Mouse (Mus musculus): Measurements from ENCODE around the gene Ube2v1. TPM values are rescaled to one million over a fixed set of nuclear protein-coding genes. Genes with fewer than 3 reads are reported as not detected.
A peak's percentile ranks its signal among the peaks of the same experiment; 100 is the strongest.
"Not testable (repeated sequence)": the region's sequence is repeated elsewhere in the genome, so short reads cannot be mapped to it uniquely, and the experiment has no call there.

Ube2v1 gene
- polyA plus RNA-seq, 1 experiment from 2014 or later: 250 TPM

DNA sequence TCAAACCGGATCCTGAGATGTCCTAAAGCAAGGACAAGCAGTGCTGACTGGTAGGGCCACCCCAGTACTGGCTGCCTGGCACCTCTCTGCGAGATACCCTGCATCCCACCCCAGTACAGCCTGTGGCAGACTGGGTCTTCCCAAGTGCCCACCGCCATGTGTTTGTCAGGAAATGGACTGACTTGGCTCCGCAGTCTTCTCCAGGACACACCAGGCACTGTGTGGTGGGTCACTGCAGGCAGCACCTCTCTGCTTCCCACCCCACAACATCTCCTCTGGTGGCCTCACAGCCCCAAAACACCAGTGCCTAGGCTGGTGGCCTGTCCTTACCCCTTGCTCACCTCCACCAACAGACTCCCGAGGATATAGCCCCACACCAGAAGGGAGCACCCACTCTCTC, 1.5 kb downstream of the Ube2v1 start:
- H3K36me3 ChIP-seq: peaks cover 8% of the 10 kb centered on the region
- ATAC-seq (ENCODE audit: insufficient read depth, low FRiP score, low read depth): no peak
- no peaks in the 10 kb centered on the region for H3K9me3 ChIP-seq
- no peaks in the 10 kb centered on the region for H3K27me3 ChIP-seq (replicated peaks)
- peaks cover 56% of the 10 kb centered on the region for H3K4me1 ChIP-seq
- peak overlapping the region; percentile 85 for H3K27ac ChIP-seq
- H3K4me3 ChIP-seq (replicated peaks): peak overlapping the region; percentile 76
- H3K9ac ChIP-seq: peak overlapping the region; percentile 76; the same call in 1 of the 2 replicates
- WGBS: 61% methylated on average over 5 of the region's 5 CpGs
- peak overlapping the region; percentile 82 for H3K4me2 ChIP-seq

DNA sequence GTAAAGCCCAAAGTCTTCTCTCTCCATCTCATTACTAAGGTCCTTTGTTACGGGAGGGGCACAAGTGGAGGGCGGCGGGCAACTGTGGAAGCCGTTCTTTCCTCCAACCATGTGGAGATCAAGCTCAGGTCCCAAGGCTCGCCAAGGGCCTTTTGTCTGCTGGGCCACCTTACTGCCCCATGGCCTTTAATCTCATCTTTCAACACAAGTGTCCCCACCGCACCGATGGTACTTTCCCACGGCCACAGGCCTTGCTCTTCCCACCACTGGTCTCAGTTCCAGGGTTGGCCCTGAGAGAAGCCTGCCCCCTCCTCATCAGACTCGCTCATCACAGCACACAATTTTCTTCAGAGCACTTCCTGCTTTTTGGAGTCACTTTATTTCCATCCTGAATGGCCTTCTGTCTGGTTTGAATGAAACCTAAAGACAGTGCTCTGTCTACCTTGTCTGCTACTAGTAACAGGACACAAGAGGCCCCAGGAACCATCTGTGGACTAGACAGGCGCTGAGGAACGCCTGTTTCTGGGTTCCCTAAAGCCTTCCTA, 2.2 kb downstream of the Ube2v1 start:
- H3K27ac ChIP-seq: peak overlapping the region; percentile 85
- no peak overlapping the region for H3K9ac ChIP-seq
- peak overlapping the region; percentile 82 for H3K4me2 ChIP-seq
- 63% methylated on average over 11 of the region's 11 CpGs for WGBS
- ATAC-seq (ENCODE audit: insufficient read depth, low FRiP score, low read depth): no peak
- no peaks in the 10 kb centered on the region for H3K9me3 ChIP-seq
- H3K4me1 ChIP-seq: peaks cover 56% of the 10 kb centered on the region
- H3K27me3 ChIP-seq (replicated peaks): no peaks in the 10 kb centered on the region
- no peak overlapping the region; the same call in 1 of the 2 replicates for H3K4me3 ChIP-seq (replicated peaks)
- peaks cover 8% of the 10 kb centered on the region for H3K36me3 ChIP-seq

DNA sequence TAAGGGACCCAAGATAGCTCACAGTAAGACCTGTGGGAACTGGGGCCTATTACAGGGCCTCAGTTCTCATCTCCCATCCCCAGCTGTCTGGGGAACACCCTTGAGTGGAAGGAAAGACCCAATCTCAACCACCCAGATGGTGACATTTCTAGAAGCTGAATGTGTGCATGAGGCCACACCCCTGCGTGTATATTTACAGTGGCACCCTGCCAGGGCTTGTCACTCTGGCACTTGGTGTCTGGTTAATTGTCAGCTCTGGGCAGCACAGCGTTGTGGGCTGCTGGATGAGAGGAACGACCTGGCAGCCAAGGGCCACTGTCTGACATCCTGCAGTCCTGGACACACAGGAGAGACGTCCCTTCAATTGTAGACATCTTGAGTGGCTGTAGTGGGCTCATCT, 3.0 kb downstream of the Ube2v1 start:
- no peak overlapping the region for H3K4me3 ChIP-seq (replicated peaks)
- peak overlapping the region; percentile 82 for H3K4me2 ChIP-seq
- 37% methylated on average over 4 of the region's 4 CpGs for WGBS
- H3K36me3 ChIP-seq: peaks cover 8% of the 10 kb centered on the region
- H3K9me3 ChIP-seq: no peaks in the 10 kb centered on the region
- no peak overlapping the region for H3K9ac ChIP-seq
- ATAC-seq (ENCODE audit: insufficient read depth, low FRiP score, low read depth): peak; percentile 74
- peaks cover 52% of the 10 kb centered on the region for H3K4me1 ChIP-seq
- peak overlapping the region; percentile 85 for H3K27ac ChIP-seq
- no peaks in the 10 kb centered on the region for H3K27me3 ChIP-seq (replicated peaks)

DNA sequence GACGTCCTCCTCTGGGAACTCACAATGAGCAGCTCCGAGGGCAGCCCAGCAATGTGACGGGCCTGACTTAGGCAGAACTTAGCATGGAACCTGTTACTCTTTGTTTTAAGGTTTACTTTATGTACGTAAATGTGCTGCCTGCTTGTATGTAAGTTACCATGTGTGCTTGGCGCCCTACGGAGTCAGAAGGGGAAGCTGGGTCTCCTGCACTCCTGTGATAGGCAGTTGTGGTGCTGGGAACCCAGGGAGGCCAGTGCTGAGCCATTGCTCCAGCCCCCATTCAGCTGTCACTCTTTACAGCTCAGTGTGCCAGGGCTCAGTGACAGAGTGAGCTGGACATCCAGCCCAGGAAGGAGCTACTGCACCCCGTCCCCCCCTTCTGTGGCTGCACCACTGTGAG, 4.9 kb downstream of the Ube2v1 start:
- peaks cover 47% of the 10 kb centered on the region for H3K4me1 ChIP-seq
- no peak overlapping the region for H3K4me3 ChIP-seq (replicated peaks)
- no peak overlapping the region for H3K4me2 ChIP-seq
- H3K27ac ChIP-seq: no peak overlapping the region
- WGBS: 88% methylated on average over 7 of the region's 7 CpGs
- H3K9ac ChIP-seq: no peak overlapping the region
- ATAC-seq (ENCODE audit: insufficient read depth, low FRiP score, low read depth): no peak
- no peaks in the 10 kb centered on the region for H3K27me3 ChIP-seq (replicated peaks)
- peaks cover 8% of the 10 kb centered on the region for H3K36me3 ChIP-seq
- H3K9me3 ChIP-seq: no peaks in the 10 kb centered on the region

DNA sequence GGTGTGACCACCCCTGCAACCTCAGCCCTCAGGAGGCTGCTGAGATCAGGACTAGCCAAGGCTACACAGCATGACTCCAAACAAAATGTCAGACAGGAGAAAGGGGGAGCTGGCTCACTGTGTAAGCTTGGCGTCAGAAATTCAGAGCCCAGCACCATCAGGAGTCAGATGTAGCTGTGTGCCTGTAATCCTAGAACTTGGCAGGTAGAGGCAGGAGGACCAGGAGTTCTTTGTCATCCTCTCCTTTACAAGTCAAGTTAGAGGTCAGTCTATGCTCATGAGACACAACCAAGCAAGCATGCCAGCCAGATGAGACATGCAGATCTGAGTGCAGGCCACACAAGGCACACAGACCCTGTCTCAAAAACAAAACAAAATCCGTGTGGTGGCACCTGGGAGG, 6.2 kb downstream of the Ube2v1 start:
- H3K4me1 ChIP-seq: peaks cover 47% of the 10 kb centered on the region
- no peak overlapping the region for H3K27ac ChIP-seq
- no peak overlapping the region for H3K4me3 ChIP-seq (replicated peaks)
- no peak for ATAC-seq (ENCODE audit: insufficient read depth, low FRiP score, low read depth)
- H3K9me3 ChIP-seq: no peaks in the 10 kb centered on the region
- peaks cover 8% of the 10 kb centered on the region for H3K36me3 ChIP-seq
- no peak overlapping the region for H3K4me2 ChIP-seq
- 41% methylated on average over 2 of the region's 2 CpGs for WGBS
- H3K27me3 ChIP-seq (replicated peaks): no peaks in the 10 kb centered on the region
- no peak overlapping the region for H3K9ac ChIP-seq

DNA sequence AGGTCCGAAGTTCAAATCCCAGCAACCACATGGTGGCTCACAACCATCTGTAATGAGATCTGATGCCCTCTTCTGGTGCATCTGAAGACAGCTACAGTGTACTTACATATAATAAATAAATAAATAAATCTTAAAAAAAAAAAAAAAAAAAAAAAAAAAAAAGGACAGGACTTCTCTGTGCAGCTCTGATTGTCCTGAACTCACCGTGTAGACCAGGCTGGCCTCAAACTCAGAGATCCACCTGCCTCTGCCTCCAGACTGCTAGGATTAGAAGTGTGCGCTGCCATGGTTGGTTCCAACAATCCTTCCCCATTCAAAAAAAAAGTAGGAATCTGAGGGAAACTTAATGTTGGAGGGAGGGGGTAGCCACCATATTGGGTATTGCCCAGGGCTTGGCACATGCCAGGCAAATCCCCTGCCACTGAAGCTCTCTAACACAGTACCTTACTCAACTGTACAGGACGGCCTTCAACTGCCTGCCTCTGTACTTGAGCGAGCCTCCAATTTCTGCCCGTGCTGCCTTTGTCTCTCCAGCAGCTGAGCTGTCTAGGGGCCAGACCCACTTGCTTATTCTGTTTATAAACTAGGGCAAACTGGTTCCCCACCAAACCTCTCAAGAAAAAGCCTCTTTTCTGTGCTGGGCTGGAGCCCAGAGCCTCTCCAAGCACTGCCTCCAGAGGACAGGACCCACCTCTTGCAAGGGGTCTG, 7.4 kb downstream of the Ube2v1 start:
- no peak for ATAC-seq (ENCODE audit: insufficient read depth, low FRiP score, low read depth)
- Histone ChIP-seq H3K4me1 (peaks cover 35% of the 10 kb centered on the region), H3K4me3 (replicated peaks) (no peak overlapping the region), H3K4me2 (no peak overlapping the region), H3K36me3 (peaks cover 8% of the 10 kb centered on the region), H3K9ac (no peak overlapping the region), H3K27me3 (replicated peaks) (no peaks in the 10 kb centered on the region), H3K9me3 (no peaks in the 10 kb centered on the region), H3K27ac (no peak overlapping the region)
- WGBS: 93% methylated on average over 6 of the region's 6 CpGs

DNA sequence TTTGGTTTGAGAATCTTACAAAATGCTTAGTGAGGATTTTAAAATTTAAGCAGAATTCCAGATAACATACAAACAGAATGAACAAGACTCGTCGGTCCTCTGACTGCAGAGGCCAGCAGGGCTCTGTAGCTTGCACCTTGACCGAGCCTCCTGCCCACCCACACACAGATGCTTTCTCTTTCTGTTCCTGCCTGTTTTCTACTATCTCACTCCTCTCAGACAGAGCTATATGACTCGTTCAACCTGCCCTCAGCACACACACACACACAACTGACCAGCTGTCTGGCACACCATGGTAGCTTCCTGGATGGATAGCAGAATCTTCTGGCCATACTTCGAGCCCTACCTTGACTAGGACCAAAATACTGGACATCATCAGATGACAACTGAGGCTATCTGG, 8.9 kb downstream of the Ube2v1 start:
- Histone ChIP-seq H3K27ac (no peak overlapping the region), H3K4me3 (replicated peaks) (no peak overlapping the region), H3K27me3 (replicated peaks) (no peaks in the 10 kb centered on the region), H3K4me1 (peaks cover 20% of the 10 kb centered on the region; the same call in 1 of the 2 replicates), H3K9me3 (no peaks in the 10 kb centered on the region), H3K4me2 (no peak overlapping the region), H3K9ac (no peak overlapping the region), H3K36me3 (peaks cover 11% of the 10 kb centered on the region)
- ATAC-seq (ENCODE audit: insufficient read depth, low FRiP score, low read depth): no peak
- 64% methylated on average over 5 of the region's 5 CpGs for WGBS

DNA sequence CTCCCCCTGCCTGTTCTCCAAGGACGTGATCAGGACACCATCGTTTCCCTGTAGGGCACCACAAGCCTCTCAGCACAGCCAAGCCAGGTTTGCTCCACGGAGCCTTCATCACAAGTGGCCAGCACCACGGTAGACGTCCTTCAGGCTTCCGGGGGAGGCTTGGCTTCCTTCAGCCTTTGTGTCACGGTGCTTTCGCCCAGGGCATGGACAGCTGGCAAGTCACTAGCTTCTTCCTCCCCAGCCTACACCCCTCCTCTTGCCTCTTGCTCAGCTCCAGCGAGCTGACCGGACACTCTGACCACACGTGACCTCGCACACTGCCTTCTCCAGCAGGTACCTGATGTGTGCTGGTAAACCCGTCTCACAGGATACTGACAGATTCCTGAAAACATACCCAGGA, 9.5 kb downstream of the Ube2v1 start:
- Histone ChIP-seq H3K36me3 (peaks cover 10% of the 10 kb centered on the region), H3K27me3 (replicated peaks) (no peaks in the 10 kb centered on the region), H3K27ac (no peak overlapping the region), H3K4me2 (no peak overlapping the region), H3K9ac (no peak overlapping the region), H3K4me1 (peaks cover 14% of the 10 kb centered on the region; the same call in 1 of the 2 replicates), H3K4me3 (replicated peaks) (no peak overlapping the region), H3K9me3 (no peaks in the 10 kb centered on the region)
- WGBS: 71% methylated on average over 13 of the region's 13 CpGs
- no peak for ATAC-seq (ENCODE audit: insufficient read depth, low FRiP score, low read depth)

DNA sequence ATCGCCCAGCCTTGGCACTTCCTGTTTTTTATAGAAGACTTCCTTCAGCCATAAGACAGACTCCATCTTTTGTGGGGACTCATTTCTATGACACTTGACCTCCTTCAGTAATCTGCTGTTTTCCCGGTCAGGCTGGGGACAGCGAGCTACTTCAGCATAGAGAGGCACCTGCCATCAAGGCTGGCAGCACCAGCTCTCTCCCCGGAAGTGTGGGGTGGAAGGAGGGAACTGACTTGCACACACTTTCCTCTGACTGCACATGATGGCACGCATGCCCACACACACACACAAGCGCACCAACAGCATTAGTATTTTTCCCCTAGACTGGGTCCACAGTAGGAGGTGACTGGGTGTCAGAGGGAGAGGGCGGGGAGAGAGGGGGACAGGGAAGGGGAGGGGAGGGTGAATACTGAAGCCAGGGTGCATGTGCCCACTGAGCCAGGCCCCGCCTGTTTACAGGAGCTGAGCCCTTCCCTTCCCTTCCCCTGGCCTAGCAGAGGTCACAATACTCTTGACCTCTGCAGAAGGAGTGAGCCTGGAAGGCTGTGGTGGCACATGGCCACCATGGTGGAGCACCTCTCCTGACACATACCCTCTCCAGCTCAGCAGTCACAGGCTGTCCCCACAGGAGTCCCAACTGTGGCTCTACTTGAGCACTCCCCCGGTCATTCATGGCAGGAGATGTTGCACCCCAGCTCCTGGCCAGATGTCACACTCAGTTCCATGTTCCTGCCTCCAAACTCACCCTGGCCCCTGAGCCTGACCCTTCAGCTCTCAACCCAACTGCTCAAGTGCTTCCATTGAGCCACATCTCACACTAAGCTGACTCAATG, 10.4 kb downstream of the Ube2v1 start:
- Histone ChIP-seq H3K9me3 (no peaks in the 10 kb centered on the region), H3K4me1 (peaks cover 8% of the 10 kb centered on the region; the same call in 1 of the 2 replicates), H3K27me3 (replicated peaks) (no peaks in the 10 kb centered on the region), H3K9ac (no peak overlapping the region), H3K4me2 (no peak overlapping the region), H3K27ac (no peak overlapping the region), H3K36me3 (peaks cover 14% of the 10 kb centered on the region), H3K4me3 (replicated peaks) (no peak overlapping the region)
- ATAC-seq (ENCODE audit: insufficient read depth, low FRiP score, low read depth): no peak
- 74% methylated on average over 9 of the region's 9 CpGs for WGBS

DNA sequence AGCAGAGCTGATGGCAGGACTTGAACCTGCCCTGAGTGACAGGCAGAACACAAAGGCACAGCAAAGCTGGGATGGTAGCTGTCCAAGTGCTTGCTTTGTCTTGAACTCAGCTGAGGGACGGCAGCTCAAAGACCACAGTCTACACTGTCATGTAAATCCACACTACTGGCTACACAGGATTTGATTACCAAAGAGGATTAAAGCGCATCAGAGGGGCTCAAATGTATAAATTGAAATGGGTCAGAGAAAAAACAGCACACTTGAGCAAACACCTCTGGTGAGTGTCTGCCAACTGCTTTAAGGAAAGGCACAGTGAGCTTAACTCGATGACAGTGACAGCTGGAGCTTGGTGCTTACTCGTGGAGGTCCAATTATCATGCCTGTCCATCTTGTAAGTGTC, 14.4 kb downstream of the Ube2v1 start:
- H3K4me1 ChIP-seq: peaks cover 7% of the 10 kb centered on the region; the same call in 1 of the 2 replicates
- H3K27ac ChIP-seq: no peak overlapping the region
- WGBS: 59% methylated on average over 4 of the region's 4 CpGs
- no peak overlapping the region for H3K4me3 ChIP-seq (replicated peaks)
- no peak overlapping the region for H3K9ac ChIP-seq
- H3K4me2 ChIP-seq: no peak overlapping the region
- no peaks in the 10 kb centered on the region for H3K27me3 ChIP-seq (replicated peaks)
- H3K9me3 ChIP-seq: no peaks in the 10 kb centered on the region
- ATAC-seq (ENCODE audit: insufficient read depth, low FRiP score, low read depth): no peak
- peaks cover 45% of the 10 kb centered on the region for H3K36me3 ChIP-seq

DNA sequence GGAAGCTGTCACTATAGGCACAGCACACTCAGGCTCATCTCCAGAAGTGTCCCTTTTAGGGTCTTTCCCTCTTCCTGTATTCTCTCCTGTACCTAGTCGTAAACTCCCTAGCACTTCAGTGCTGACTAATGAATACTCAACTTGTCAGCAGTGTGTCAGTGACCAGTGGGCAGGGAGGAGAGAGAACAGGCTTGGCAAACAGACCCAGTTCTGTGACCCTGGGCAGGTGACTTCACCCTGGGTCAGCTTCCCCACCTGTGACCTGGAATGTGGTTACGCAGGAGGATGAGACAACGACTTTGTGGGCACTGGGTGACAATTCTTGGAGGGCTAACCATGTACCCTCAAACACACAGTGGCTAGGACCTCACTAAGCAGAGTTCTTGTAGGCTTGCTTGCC, 14.9 kb downstream of the Ube2v1 start:
- 75% methylated on average over 3 of the region's 3 CpGs for WGBS
- no peaks in the 10 kb centered on the region for H3K9me3 ChIP-seq
- no peak overlapping the region for H3K27ac ChIP-seq
- no peak overlapping the region for H3K4me3 ChIP-seq (replicated peaks)
- no peak for ATAC-seq (ENCODE audit: insufficient read depth, low FRiP score, low read depth)
- H3K4me2 ChIP-seq: no peak overlapping the region
- H3K4me1 ChIP-seq: 0 out of 2 replicates have a peak, but pooled peaks cover 3% of the 10 kb centered on the region
- H3K36me3 ChIP-seq: peaks cover 50% of the 10 kb centered on the region
- no peaks in the 10 kb centered on the region for H3K27me3 ChIP-seq (replicated peaks)
- H3K9ac ChIP-seq: no peak overlapping the region

DNA sequence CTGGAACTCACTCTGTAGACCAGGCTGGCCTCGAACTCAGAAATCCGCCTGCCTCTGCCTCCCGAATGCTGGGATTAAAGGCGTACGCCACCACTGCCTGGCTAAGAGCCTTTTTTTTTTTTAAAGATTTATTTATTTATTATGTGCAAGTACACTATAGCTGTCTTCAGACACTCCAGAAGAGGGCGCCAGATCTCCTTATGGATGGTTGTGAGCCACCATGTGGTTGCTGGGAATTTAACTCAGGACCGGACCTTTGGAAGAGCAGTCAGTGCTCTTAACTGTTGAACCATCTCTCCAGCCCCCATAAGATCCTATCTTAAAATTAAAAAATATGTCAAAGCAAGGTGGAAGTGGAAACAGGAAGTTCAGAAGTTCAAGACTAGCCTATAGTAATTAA, 18.6 kb downstream of the Ube2v1 start:
- not testable (repeated sequence) for H3K27me3 ChIP-seq (replicated peaks); H3K9ac ChIP-seq; H3K4me3 ChIP-seq (replicated peaks); H3K9me3 ChIP-seq; H3K4me2 ChIP-seq; ATAC-seq (ENCODE audit: insufficient read depth, low FRiP score, low read depth); H3K4me1 ChIP-seq; H3K27ac ChIP-seq
- H3K36me3 ChIP-seq: peaks cover 66% of the 10 kb centered on the region
- WGBS: 93% methylated on average over 7 of the region's 7 CpGs

Data from stomach, embryonic 15.5 days (tissue).